Mouse (Mus musculus): ENCODE measurements around the gene Lat. TPM values are rescaled to one million over a fixed set of nuclear protein-coding genes. Genes with fewer than 3 reads are reported as not detected.
"Not testable (repeated sequence)": the region's sequence is repeated elsewhere in the genome, so short reads cannot be mapped to it uniquely, and the experiment has no call there.

Gene Lat
- polyA plus RNA-seq, 1 experiment: 17.4 TPM

DNA sequence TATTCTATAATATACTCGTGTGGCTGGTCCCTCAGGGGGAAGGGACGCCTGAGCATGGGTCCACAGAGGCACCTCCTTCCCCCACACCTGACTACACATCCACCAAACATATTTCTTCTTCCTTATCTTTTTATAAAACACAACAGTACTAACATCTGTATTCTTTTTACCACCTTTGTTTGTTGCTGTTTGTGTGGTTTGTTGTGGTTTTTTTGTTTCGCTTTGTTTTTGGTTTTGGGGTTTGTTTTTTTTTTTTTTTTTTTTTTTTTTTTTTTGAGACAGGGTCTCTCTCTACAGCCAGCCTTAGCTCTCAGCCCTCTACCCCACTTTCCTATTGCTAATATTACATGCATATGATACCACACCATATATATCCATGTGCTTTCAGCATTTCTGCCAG lies 23.4 kb downstream of the Lat start:
- Histone ChIP-seq H3K4me1 (ENCODE audit: control insufficient read depth, insufficient read depth, low read length) (no peaks in the 10 kb centered on the region), H3K4me3 (replicated peaks; ENCODE audit: extremely low read depth, low read depth, low read length) (no peak overlapping the region)
- DNase-seq: no peak
- TF ChIP-seq POLR2A (IDR thresholded peaks at IDR 0.05; ENCODE audit: borderline replicate concordance, extremely low read depth, low read depth, low read length): no peak
- TF ChIP-seq CTCF (IDR thresholded peaks at IDR 0.05; ENCODE audit: insufficient read depth, low read length): no peak
- WGBS: 46% methylated on average over 3 of the region's 3 CpGs

DNA sequence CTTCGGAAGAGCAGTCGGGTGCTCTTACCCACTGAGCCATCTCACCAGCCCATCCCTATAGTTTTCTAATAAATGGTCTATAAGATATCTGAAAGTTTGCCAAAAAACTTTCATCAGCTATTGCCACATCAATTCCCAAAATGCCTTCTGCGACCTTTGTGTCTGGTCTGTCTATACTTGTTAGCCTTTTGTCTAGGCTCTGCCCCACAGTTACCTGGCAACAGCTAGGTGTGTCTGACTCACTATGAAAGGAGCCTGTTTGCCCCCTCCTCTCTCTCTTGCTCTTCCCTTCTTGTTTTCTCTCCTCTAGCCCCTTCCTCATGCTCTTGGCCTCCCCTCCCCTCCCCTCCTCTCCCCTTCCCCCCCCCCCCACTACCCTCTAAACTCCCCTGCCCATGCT lies 23.8 kb downstream of the Lat start:
- WGBS: 55% methylated on average over 3 of the region's 3 CpGs
- no peak for DNase-seq
- H3K4me1 ChIP-seq (ENCODE audit: control insufficient read depth, insufficient read depth, low read length): no peaks in the 10 kb centered on the region
- no peak overlapping the region for H3K4me3 ChIP-seq (replicated peaks; ENCODE audit: extremely low read depth, low read depth, low read length)
- no peak for TF ChIP-seq CTCF (IDR thresholded peaks at IDR 0.05; ENCODE audit: insufficient read depth, low read length)
- TF ChIP-seq POLR2A (IDR thresholded peaks at IDR 0.05; ENCODE audit: borderline replicate concordance, extremely low read depth, low read depth, low read length): no peak

DNA sequence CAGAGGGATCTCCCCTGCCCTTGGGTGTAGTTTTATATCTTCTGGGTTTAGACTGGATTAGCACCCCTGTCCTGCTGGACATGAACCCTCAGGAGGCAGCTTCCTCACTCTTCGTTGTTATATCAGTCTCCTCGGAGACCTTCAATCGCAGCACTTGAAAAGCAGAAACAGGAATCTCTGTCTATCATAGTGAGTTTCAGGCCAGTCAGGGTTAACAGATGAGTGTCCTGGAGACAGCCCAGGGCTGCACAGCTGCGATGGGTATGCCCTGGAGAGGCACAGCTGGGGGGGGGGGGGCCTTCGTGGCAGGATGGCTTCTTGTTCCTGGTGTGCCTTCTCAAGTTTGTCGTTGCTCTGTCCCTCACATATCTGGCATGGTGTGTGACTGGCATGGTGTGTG lies 28.5 kb downstream of the Lat start:
- WGBS: 40% methylated on average over 6 of the region's 6 CpGs
- no peaks in the 10 kb centered on the region for H3K4me1 ChIP-seq (ENCODE audit: control insufficient read depth, insufficient read depth, low read length)
- TF ChIP-seq POLR2A (IDR thresholded peaks at IDR 0.05; ENCODE audit: borderline replicate concordance, extremely low read depth, low read depth, low read length) (no peak), CTCF (IDR thresholded peaks at IDR 0.05; ENCODE audit: insufficient read depth, low read length) (no peak)
- no peak for DNase-seq
- no peak overlapping the region for H3K4me3 ChIP-seq (replicated peaks; ENCODE audit: extremely low read depth, low read depth, low read length)

DNA sequence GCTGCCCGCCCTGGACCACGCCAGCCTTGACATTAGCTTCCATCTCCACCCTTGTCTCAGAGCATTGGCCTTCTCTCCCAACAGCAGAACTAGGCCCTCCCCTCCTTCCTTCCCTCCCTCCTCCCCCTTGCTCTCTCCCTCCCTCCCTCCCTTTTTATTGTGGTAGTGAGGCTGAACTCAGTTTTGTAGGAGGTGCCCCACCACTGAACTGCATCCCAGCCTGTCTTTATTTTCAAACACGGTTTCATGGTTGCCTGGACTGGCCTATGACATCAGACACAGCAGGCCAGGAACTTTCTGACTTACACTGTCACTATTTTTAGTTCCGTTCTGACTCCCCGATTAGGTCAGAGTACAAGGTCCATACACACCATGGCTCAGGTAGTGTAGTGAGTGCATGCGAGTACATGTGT lies 29.2 kb downstream of the Lat start:
- DNase-seq: no peak
- Histone ChIP-seq H3K4me1 (ENCODE audit: control insufficient read depth, insufficient read depth, low read length) (no peaks in the 10 kb centered on the region), H3K4me3 (replicated peaks; ENCODE audit: extremely low read depth, low read depth, low read length) (no peak overlapping the region)
- TF ChIP-seq POLR2A (IDR thresholded peaks at IDR 0.05; ENCODE audit: borderline replicate concordance, extremely low read depth, low read depth, low read length) (no peak), CTCF (IDR thresholded peaks at IDR 0.05; ENCODE audit: insufficient read depth, low read length) (no peak)
- WGBS: 65% methylated on average over 6 of the region's 6 CpGs

DNA sequence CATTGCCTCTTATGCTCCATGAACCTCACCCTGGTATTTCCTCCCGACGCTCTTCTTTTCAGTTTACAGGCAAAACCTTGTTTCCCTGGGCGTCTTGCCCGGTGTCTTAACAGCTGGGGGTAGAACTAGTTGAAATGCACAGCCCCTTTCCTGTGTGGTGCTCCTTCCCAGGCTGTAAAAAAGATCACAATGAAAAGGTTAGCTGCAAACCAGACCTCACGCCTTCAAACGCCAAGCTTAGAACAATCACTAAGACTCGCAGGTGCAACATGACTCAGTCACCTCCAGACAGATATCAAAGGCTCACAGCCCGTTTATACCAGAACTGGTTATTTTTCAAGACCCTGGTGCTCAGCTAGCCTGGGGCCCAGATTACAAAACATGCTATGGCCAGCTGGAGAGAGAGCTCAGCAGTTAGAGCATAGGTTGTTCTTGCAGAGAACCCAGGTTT lies 29.8 kb downstream of the Lat start:
- WGBS: 66% methylated on average over 8 of the region's 8 CpGs
- Histone ChIP-seq H3K4me3 (replicated peaks; ENCODE audit: extremely low read depth, low read depth, low read length) (no peak overlapping the region), H3K4me1 (ENCODE audit: control insufficient read depth, insufficient read depth, low read length) (no peaks in the 10 kb centered on the region)
- no peak for TF ChIP-seq CTCF (IDR thresholded peaks at IDR 0.05; ENCODE audit: insufficient read depth, low read length)
- TF ChIP-seq POLR2A (IDR thresholded peaks at IDR 0.05; ENCODE audit: borderline replicate concordance, extremely low read depth, low read depth, low read length): no peak
- no peak for DNase-seq

DNA sequence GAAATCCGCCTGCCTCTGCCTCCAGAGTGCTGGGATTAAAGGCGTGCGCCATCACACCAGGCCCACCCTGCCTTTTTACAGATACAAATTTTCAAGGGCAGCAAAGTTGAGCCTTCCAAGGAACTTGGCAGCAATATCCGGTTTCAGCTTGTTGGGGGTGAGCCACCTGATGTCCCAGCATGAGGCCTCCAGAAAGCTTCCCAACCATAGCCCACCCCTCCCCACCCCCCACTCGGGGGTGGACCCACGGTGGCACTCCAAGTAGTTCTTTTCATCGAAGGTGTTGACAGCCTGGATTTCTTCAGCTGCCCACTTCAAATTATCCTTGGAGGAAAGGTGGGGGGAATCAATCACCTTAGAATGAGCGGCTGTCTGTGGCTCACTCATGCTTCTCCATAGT lies 30.5 kb downstream of the Lat start:
- no peak for DNase-seq
- TF ChIP-seq POLR2A (IDR thresholded peaks at IDR 0.05; ENCODE audit: borderline replicate concordance, extremely low read depth, low read depth, low read length) (no peak), CTCF (IDR thresholded peaks at IDR 0.05; ENCODE audit: insufficient read depth, low read length) (no peak)
- no peak overlapping the region for H3K4me3 ChIP-seq (replicated peaks; ENCODE audit: extremely low read depth, low read depth, low read length)
- no peaks in the 10 kb centered on the region for H3K4me1 ChIP-seq (ENCODE audit: control insufficient read depth, insufficient read depth, low read length)
- 79% methylated on average over 8 of the region's 8 CpGs for WGBS

DNA sequence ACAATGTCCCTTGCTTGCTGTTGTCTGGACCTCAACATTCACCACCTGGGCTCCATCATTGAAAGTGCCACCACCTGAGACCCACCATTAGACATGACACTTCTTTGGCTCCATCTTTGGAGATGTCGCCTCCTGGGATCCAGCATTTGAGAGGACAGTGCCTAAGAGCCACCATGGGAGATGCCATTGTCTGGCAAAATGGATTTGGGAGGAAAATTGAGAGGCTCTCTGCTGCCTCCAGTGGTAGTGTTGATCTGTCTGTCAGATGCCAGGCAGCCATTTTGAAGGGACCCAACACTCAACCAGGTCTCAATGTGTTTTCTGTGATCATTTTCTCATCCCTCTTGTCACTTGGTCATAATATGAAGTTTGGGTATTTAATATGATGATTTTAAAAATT lies 33.8 kb downstream of the Lat start:
- 85% methylated on average over 1 of the region's 1 CpGs for WGBS
- Histone ChIP-seq H3K4me1 (ENCODE audit: control insufficient read depth, insufficient read depth, low read length) (no peaks in the 10 kb centered on the region), H3K4me3 (replicated peaks; ENCODE audit: extremely low read depth, low read depth, low read length) (no peak overlapping the region)
- no peak for DNase-seq
- TF ChIP-seq POLR2A (IDR thresholded peaks at IDR 0.05; ENCODE audit: borderline replicate concordance, extremely low read depth, low read depth, low read length) (no peak), CTCF (IDR thresholded peaks at IDR 0.05; ENCODE audit: insufficient read depth, low read length) (peak; percentile 26; the same call in 1 of the 2 replicates)

DNA sequence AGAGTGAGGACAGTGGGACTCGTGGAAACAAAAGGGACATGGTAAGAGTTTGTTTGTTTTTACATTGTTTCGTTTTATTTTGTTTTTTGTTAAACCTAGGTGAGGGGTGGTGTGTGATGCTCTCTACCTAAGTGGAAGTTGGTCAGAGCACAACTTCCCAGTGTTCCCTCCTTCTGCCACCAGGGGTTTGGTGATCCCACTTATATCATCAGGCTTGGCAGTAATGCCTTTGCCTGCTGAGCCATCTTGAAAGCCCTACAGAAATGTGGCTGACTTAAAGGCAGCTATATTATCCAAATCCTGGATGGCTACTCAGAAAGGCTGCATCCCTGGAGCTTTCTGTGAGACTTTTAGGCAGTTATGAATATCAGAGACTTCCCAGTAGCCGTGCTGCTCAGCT lies 36.7 kb downstream of the Lat start:
- TF ChIP-seq CTCF (IDR thresholded peaks at IDR 0.05; ENCODE audit: insufficient read depth, low read length): no peak
- no peak for TF ChIP-seq POLR2A (IDR thresholded peaks at IDR 0.05; ENCODE audit: borderline replicate concordance, extremely low read depth, low read depth, low read length)
- no peak overlapping the region for H3K4me3 ChIP-seq (replicated peaks; ENCODE audit: extremely low read depth, low read depth, low read length)
- 46% methylated on average over 3 of the region's 3 CpGs for WGBS
- H3K4me1 ChIP-seq (ENCODE audit: control insufficient read depth, insufficient read depth, low read length): no peaks in the 10 kb centered on the region
- DNase-seq: no peak

DNA sequence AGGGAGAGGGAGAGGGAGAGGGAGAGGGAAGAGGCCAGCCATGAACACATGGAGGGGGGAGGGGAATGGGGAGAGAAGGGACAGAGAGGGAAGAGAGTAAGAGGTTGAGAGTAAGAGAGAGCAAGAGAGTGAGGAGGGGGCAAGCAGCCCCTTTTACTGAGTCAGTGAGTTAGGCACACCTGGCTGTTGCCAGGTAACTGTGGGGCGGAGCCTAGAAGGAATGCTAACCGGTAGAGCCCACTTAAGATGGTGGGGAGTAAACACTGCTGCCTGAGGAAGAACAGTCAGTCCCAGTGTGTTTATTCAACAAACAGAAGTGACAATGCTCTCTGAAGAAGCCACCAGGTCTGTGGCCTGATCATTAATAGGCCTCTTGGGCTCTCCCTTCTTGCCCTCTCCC lies 38.7 kb downstream of the Lat start:
- TF ChIP-seq CTCF (IDR thresholded peaks at IDR 0.05; ENCODE audit: insufficient read depth, low read length) (no peak), POLR2A (IDR thresholded peaks at IDR 0.05; ENCODE audit: borderline replicate concordance, extremely low read depth, low read depth, low read length) (no peak)
- Histone ChIP-seq H3K4me3 (replicated peaks; ENCODE audit: extremely low read depth, low read depth, low read length) (no peak overlapping the region), H3K4me1 (ENCODE audit: control insufficient read depth, insufficient read depth, low read length) (no peaks in the 10 kb centered on the region)
- WGBS: 37% methylated on average over 2 of the region's 2 CpGs
- peak; percentile 25 for DNase-seq

DNA sequence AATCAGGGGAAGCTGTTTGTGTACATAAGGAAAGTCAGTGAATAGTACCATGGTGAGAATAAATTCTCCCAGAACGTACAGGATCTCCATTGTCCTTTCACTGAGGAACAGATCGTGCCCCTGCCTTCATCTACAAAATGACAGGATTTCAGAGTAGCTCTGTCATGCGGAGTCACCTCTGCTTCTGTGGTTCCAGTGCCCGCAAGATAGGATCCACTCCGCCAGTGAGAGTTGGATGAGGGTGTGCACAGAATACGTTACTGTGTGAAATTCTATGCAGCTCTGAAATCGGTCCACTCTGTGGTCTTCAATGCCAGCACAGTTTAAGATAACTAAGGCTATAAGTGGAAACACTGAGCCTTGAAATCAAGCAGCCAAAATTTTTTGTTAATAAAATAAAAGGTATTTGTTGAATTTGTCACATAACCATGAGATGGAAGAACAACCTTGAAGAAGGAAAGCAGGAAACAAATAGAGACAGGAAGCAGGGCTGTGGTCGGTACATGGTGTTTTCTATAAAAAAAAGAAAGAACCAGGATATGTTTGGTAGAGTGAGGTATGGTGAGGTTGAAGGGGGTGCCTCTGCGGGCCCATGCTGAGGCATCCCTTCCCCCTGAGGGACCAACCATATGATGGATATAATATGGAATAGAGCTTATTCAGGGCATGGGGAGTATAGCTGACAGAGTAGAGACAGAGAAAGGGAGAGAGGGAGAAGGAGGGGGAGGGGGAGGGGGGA lies 39.3 kb downstream of the Lat start:
- TF ChIP-seq POLR2A (IDR thresholded peaks at IDR 0.05; ENCODE audit: borderline replicate concordance, extremely low read depth, low read depth, low read length): no peak
- DNase-seq: no peak
- WGBS: 60% methylated on average over 9 of the region's 9 CpGs
- Histone ChIP-seq H3K4me1 (ENCODE audit: control insufficient read depth, insufficient read depth, low read length) (no peaks in the 10 kb centered on the region), H3K4me3 (replicated peaks; ENCODE audit: extremely low read depth, low read depth, low read length) (no peak overlapping the region)

DNA sequence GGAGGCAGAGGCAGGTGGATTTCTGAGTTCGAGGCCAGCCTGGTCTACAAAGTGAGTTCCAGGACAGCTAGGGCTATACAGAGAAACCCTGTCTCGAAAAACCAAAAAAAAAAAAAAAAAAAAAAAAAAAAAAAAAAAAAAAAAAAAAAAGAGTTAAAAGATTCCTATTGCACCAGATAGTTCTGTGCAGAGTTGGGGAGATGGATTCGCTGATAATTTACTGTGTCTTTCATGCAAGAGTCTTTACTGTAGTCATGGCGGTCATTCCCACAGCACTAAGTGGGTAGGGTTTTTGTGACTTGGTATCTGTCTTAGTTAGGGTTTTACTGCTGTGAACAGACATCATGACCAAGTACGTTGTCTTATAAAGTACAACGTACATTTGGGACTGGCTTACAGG lies 40.5 kb downstream of the Lat start:
- WGBS: 83% methylated on average over 5 of the region's 6 CpGs
- H3K4me1 ChIP-seq (ENCODE audit: control insufficient read depth, insufficient read depth, low read length); H3K4me3 ChIP-seq (replicated peaks; ENCODE audit: extremely low read depth, low read depth, low read length); DNase-seq: not testable (repeated sequence)

DNA sequence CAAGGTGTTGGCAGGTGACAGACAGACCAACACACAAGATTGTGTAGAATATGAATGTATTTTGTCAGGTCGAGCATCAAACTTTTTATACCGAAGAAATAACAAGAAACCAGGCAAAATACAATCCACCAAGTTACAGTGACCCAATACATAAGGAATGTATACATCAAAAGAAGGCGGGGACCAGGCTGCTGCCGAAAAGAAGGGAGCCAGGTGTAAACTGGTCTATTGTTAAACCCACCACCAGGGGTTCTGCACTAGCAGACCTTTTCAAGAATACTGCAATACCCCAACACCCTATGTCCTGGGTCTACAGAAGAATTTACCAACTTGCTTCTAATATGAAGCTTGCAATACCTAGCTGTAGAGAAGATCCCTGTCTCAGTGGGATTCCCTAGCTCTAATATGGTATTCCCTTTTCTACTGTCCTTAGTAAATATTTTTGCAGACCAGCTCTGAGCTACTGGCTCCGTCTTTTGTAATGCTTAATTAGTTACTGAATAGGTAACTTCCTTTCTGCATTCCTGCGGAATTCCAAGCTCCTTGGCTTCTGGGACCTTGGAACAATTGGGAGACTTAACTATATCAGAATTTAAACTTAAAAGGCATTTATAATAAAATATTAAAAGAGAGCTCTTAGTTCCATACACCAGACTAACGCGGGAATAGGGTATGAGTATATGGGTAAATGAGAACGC lies 43.6 kb downstream of the Lat start:
- not testable (repeated sequence) for DNase-seq; H3K4me3 ChIP-seq (replicated peaks; ENCODE audit: extremely low read depth, low read depth, low read length); H3K4me1 ChIP-seq (ENCODE audit: control insufficient read depth, insufficient read depth, low read length)
- 18% methylated on average over 9 of the region's 9 CpGs for WGBS

Data from lung, adult 2 months (tissue).